Mouse (Mus musculus): ENCODE measurements around the gene Gm1604a. TPM values are rescaled to one million over a fixed set of nuclear protein-coding genes. Genes with fewer than 3 reads are reported as not detected.
"Not testable (repeated sequence)": the region's sequence is repeated elsewhere in the genome, so short reads cannot be mapped to it uniquely, and the experiment has no call there.

Gene Gm1604a
- polyA plus RNA-seq, 1 experiment: not detected

DNA sequence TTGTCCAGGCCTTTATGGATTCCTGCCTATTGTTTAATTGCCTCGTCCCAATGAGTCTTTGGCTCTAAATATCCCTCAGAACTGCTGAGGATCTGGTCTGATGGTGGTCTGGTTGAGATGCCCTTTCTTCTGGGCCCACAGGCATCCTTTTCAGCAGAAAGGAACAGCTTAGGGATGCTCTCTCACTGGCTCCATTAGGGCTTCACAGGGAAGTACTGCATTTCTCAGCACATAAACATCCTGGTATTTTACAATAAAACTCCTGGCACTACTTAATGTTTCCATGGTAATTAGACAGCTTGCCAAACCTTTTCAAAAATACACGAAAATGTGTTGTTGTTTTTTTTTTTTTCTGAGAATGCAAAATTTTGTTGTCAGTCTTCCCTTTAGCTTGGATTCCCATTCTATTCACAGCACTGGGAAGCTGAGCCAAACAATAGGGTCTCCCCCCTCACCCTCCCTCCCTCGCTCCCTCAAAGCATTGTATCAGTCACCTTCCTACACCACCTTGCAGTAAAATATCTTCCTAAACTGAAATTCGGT lies 43.7 kb downstream of the Gm1604a start:
- DNase-seq (ENCODE audit: low read depth): not testable (repeated sequence)

- not testable (repeated sequence) for DNase-seq (ENCODE audit: low read depth)
Measured at GRCm38 (mm10) chr17:7069561-7070240, 44.3 kb downstream of the Gm1604a start.

- DNase-seq (ENCODE audit: low read depth): not testable (repeated sequence)
Measured at GRCm38 (mm10) chr17:7074494-7074893, 49.1 kb downstream of the Gm1604a start.

DNA sequence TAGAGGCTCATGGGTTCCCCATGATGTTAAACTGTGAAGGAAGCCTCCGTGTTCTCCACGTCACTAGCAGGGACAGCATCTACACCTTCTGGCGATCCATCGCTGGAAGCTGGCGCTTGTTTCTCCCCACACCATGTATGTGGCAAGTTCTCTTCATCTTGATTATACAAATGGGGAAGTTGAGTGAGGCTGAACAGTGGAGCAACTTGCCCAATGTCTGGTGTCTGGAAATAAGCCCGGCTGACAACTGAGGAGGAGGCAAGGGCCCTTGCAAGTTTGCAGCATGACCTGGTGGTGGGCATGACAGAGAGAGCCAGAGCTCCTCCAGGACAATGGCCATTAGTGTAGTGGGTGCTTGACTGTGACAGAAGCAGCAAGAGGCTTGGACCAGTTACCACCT lies 50.2 kb downstream of the Gm1604a start:
- DNase-seq (ENCODE audit: low read depth): not testable (repeated sequence)

- DNase-seq (ENCODE audit: low read depth): not testable (repeated sequence)
Measured at GRCm38 (mm10) chr17:7079558-7079957, 54.2 kb downstream of the Gm1604a start.

DNA sequence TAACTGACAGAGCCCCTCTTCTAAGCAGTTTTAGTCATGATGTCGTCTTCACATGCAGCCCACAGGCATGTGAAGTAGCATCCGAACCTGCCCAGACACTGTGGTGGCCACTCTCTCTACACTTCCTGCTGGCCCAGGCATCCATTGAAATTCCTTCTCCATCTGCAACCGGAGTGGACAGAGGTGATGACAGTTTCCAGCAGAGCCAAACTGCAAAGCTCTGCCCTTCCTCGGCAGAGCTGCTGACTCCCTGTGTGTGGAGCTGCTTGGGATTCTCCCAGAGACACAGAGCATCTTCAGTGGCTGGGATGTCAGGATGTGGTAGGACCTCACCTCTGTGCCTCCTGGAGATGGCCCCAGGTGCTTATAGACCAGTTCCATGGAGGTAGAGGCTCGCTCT lies 59.2 kb downstream of the Gm1604a start:
- DNase-seq (ENCODE audit: low read depth): not testable (repeated sequence)

- DNase-seq (ENCODE audit: low read depth): not testable (repeated sequence)
Measured at GRCm38 (mm10) chr17:7085469-7086168, 60.3 kb downstream of the Gm1604a start.

- not testable (repeated sequence) for DNase-seq (ENCODE audit: low read depth)
Measured at GRCm38 (mm10) chr17:7086836-7087235, 61.5 kb downstream of the Gm1604a start.

DNA sequence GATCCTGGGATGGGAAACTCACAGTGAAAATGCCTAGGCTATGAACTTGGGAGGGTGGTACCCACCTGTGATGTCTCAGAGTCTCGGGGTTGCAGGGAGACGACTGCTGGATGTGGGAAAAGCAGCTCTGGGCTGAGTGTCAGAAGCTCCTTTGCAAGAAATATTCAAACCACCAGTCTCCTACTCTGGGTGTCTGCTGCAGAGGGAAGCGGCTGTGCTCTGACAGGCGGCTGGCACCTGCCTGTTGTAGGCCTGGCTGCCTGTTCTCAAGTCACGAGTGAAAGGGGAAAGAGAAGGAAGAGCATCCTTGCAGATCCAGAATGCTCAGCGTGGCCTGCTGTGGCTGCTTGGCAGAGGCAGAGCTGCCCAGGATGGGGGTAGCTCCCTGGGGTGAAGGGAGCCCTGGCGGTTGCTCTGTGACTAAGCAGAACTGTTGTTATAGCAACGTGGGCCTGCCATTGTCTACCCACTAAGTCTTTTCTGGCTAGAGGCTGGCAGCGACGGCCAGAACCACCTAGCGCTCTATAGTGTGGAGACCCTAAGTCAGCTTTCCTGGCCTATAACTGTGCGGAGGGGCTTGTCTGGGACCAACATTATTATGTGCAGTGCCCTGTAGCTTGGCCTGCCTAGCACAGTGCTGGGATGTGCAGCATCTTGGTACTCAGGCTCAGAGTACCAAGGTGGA lies 72.6 kb downstream of the Gm1604a start:
- not testable (repeated sequence) for DNase-seq (ENCODE audit: low read depth)

- not testable (repeated sequence) for DNase-seq (ENCODE audit: low read depth)
Measured at GRCm38 (mm10) chr17:7099096-7099495, 73.7 kb downstream of the Gm1604a start.

DNA sequence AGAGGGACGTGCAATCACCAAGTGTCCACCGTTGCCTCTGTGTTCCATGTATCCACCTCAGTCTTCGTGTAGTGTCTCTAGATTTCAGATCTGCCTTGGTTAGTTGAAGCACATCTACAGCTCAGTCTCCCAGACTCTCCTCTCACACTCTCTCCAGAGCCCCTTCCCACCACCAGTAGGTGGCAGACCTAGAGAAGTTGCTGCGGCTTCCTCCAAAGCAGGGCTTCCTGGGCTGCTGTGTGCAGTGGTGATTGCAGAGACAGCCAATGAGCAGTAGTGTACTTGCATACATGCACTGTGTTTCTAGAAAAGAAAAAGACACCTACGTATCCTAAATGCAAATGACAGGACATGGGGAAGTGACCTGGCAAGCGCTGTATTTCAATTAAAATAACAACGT lies 77.6 kb downstream of the Gm1604a start:
- not testable (repeated sequence) for DNase-seq (ENCODE audit: low read depth)

DNA sequence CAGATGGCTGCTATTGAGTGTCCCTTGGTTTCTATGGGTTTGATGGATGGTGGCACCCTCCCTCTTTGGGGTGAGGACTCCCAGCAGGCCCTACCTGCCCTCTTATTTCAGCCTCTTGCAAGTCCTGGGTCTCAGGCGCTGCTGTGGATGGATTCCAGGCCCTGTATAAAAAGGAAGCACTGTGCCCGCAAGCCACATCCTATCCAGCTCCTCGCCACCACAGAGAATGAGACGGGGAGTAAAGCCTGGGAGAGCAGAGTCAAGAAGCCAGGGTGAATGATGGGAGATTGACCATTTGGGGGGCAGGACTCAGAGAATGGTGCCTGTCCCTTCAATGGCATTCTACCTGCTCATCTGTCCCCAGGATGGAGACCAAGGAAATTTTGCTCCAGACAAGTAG lies 86.3 kb downstream of the Gm1604a start:
- DNase-seq (ENCODE audit: low read depth): not testable (repeated sequence)

GRCm38 (mm10) chr17:7116265-7116664 lies 90.9 kb downstream of the Gm1604a start:
- not testable (repeated sequence) for DNase-seq (ENCODE audit: low read depth)

DNA sequence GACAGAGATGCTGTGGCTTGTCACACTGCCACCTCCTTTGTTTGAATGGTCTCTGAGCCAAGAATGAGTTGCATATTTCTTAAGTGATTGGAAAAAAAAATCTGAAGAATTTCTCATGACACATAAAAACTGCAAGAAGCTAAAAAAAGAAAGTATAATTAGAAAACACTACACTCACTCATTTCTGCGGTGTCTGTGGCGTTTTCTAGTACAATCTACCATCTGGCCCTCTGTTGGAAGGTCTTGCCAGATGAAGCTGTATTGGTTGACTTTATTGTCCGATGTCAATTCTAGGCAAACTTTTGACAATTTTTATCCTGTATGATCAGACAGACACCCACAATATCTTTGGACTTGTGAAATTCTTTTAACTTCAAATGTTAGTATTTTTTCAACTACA lies 95.5 kb downstream of the Gm1604a start:
- DNase-seq (ENCODE audit: low read depth): not testable (repeated sequence)

GRCm38 (mm10) chr17:7122554-7122953 lies 97.2 kb downstream of the Gm1604a start:
- DNase-seq (ENCODE audit: low read depth): not testable (repeated sequence)

GRCm38 (mm10) chr17:7126475-7126874 lies 101.1 kb downstream of the Gm1604a start:
- DNase-seq (ENCODE audit: low read depth): not testable (repeated sequence)

- DNase-seq (ENCODE audit: low read depth): not testable (repeated sequence)
Measured at GRCm38 (mm10) chr17:7134002-7134401, 108.6 kb downstream of the Gm1604a start.

- not testable (repeated sequence) for DNase-seq (ENCODE audit: low read depth)
Measured at GRCm38 (mm10) chr17:7135277-7135676, 109.9 kb downstream of the Gm1604a start.

Measured in gonadal fat pad, adult 2 months (tissue).